Mouse (Mus musculus) lung, embryonic 16.5 days (tissue): Measurements from ENCODE around the gene Gm45837. TPM values are rescaled to one million over a fixed set of nuclear protein-coding genes. Genes with fewer than 3 reads are reported as not detected.

ENCODE experiments used
- ATAC-seq: fragments of 200-750 bp; cut with Nextera tagmentation; 2 replicates; pipeline ENCODE4 v1.8.0; 2017; ENCODE audit warnings: low read depth, mild to moderate bottlenecking, moderate library complexity
- H3K27ac ChIP-seq: fragments of 300-500 bp; sonication (generic); 2 replicates; pipeline ENCODE4 v1.5.1; 2014; ENCODE audit warnings: mild to moderate bottlenecking, control low read depth, low read length
- H3K27me3 ChIP-seq: fragments of 300-500 bp; sonication (generic); 2 replicates; pipeline ENCODE4 v1.6.1; 2014; ENCODE audit warnings: low read depth, low read length, mixed read lengths; ENCODE audit not compliant: control insufficient read depth, insufficient read depth
- H3K36me3 ChIP-seq: fragments of 300-500 bp; sonication (generic); 2 replicates; pipeline ENCODE4 v1.6.1; 2014; ENCODE audit warnings: low read length; ENCODE audit not compliant: control insufficient read depth, insufficient read depth
- H3K4me1 ChIP-seq: fragments of 300-500 bp; sonication (generic); replicated peaks from 2 replicates; pipeline ENCODE4 v1.6.1; 2014; ENCODE audit warnings: low read length, mixed read lengths; ENCODE audit not compliant: control insufficient read depth, insufficient read depth
- H3K4me2 ChIP-seq: fragments of 300-500 bp; sonication (generic); 2 replicates; pipeline ENCODE4 v1.6.1; 2014; ENCODE audit warnings: low read depth, low read length, control low read depth
- H3K4me3 ChIP-seq: fragments of 300-500 bp; sonication (generic); 2 replicates; pipeline ENCODE4 v1.5.1; 2014; ENCODE audit warnings: mild to moderate bottlenecking, low read length, control low read depth
- H3K9ac ChIP-seq: fragments of 300-500 bp; sonication (generic); 2 replicates; pipeline ENCODE4 v1.6.1; 2014; ENCODE audit warnings: low read length, control low read depth
- H3K9me3 ChIP-seq: fragments of 300-500 bp; sonication (generic); 2 replicates; pipeline ENCODE4 v1.6.1; 2016; ENCODE audit warnings: low read length; ENCODE audit not compliant: control insufficient read depth
- WGBS: fragments of 180-500 bp; shearing (Covaris S2); extraction: QIAGEN DNeasy Blood & Tissue Kit; methylation state at CpG from one replicate; pipeline ENCODE4 v1.1.7; 2014; 5-methylcytosine and 5-hydroxymethylcytosine counted together
- polyA plus RNA-seq: library from polyadenylated mRNA; unstranded; fragments of >200 nt; fragmentation: Nextera tagmentation; extraction: Ambion mirVana; gene quantifications from 2 replicates; pipeline ENCODE4 v1.2.1, GENCODE M21; 2015

Gene Gm45837
- polyA plus RNA-seq, 1 experiment from 2014 or later, result 2.4 TPM

- ATAC-seq, result 0 out of 2 replicates have a peak, but pooled peaks have one; percentile 23
- H3K4me2 ChIP-seq, result no peak overlapping the region
- H3K27ac ChIP-seq, result no peak overlapping the region
- H3K4me3 ChIP-seq, result no peak overlapping the region
- whole genome bisulfite sequencing, result 45% methylated on average over 3 of the region's 3 CpGs
- no peaks in the 10 kb centered on the region for H3K4me1 ChIP-seq
- H3K9ac ChIP-seq, result no peak overlapping the region
- H3K36me3 ChIP-seq, result no peaks in the 10 kb centered on the region
- H3K9me3 ChIP-seq, result no peaks in the 10 kb centered on the region
- no peaks in the 10 kb centered on the region; the same call in 1 of the 2 replicates for H3K27me3 ChIP-seq
These were observed 11.4 kb downstream of the Gm45837 start for GRCm38 (mm10) chr7:101422069-101422468.

- Histone ChIP-seq H3K9me3 (no peaks in the 10 kb centered on the region), H3K4me2 (no peak overlapping the region), H3K9ac (no peak overlapping the region), H3K27ac (no peak overlapping the region), H3K27me3 (no peaks in the 10 kb centered on the region; the same call in 1 of the 2 replicates), H3K36me3 (no peaks in the 10 kb centered on the region), H3K4me1 (no peaks in the 10 kb centered on the region), H3K4me3 (no peak overlapping the region)
- 80% methylated on average over 8 of the region's 8 CpGs for WGBS
- no peak for ATAC-seq
These were observed 12.0 kb downstream of the Gm45837 start for GRCm38 (mm10) chr7:101422646-101423045.

DNA sequence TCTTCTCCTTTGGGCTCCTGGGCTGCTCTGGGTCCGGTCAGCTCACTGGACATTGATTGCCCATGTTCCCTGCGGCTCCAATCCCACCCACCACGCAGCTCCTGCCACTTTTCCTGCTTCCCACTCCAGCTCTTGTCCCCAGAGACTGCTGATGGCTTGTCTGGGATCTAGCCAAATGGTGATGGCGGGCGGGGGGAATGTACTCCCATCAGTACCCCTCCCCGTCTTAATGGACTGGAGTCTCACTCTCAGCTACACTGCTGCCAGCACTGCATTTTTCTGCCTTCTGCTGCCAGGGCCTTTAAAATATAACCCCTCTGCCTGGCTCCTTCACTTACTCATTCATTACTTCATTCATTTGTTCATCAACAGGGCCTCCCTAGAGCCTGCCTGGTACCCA, 13.3 kb downstream of the Gm45837 start:
- no peak overlapping the region for H3K4me2 ChIP-seq
- 59% methylated on average over 6 of the region's 6 CpGs for WGBS
- ATAC-seq, result no peak
- H3K9me3 ChIP-seq, result no peaks in the 10 kb centered on the region
- H3K4me3 ChIP-seq, result no peak overlapping the region
- no peak overlapping the region for H3K9ac ChIP-seq
- no peak overlapping the region for H3K27ac ChIP-seq
- H3K36me3 ChIP-seq, result no peaks in the 10 kb centered on the region
- no peaks in the 10 kb centered on the region for H3K4me1 ChIP-seq
- H3K27me3 ChIP-seq, result no peaks in the 10 kb centered on the region

GRCm38 (mm10) chr7:101426692-101427091, 16.0 kb downstream of the Gm45837 start:
- Histone ChIP-seq H3K9me3 (no peaks in the 10 kb centered on the region), H3K9ac (no peak overlapping the region), H3K4me3 (no peak overlapping the region), H3K4me1 (no peaks in the 10 kb centered on the region), H3K4me2 (no peak overlapping the region), H3K36me3 (no peaks in the 10 kb centered on the region), H3K27me3 (no peaks in the 10 kb centered on the region), H3K27ac (no peak overlapping the region)
- 61% methylated on average over 8 of the region's 8 CpGs for WGBS
- no peak for ATAC-seq

- Histone ChIP-seq H3K27me3 (no peaks in the 10 kb centered on the region), H3K36me3 (no peaks in the 10 kb centered on the region), H3K27ac (no peak overlapping the region), H3K4me1 (no peaks in the 10 kb centered on the region), H3K4me2 (no peak overlapping the region), H3K4me3 (no peak overlapping the region), H3K9me3 (no peaks in the 10 kb centered on the region), H3K9ac (no peak overlapping the region)
- ATAC-seq, result no peak
- 15% methylated on average over 2 of the region's 2 CpGs for WGBS
These were observed 17.1 kb downstream of the Gm45837 start for GRCm38 (mm10) chr7:101427736-101428135.

DNA sequence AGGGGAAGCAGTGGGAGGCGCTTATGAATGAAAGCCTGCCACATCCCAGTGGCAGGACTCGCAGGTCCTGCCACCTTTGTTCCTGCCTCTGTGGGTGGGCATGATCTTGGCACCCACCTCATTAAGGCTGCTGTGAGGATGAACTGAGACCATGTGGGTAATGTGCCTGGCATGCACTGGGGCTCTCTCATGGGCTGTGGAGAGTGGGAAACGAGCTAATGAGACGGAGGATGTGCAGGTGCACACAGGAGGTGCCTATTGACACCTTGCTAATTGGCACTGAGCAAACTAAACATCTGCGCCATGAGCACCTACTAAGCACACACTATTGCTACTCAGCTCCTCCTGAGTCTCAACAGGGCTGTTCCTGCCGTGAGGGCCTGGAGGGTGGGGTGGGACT, 24.4 kb downstream of the Gm45837 start:
- Histone ChIP-seq H3K4me2 (no peak overlapping the region), H3K9ac (no peak overlapping the region), H3K36me3 (no peaks in the 10 kb centered on the region), H3K27ac (no peak overlapping the region), H3K4me1 (no peaks in the 10 kb centered on the region), H3K4me3 (no peak overlapping the region), H3K27me3 (no peaks in the 10 kb centered on the region), H3K9me3 (no peaks in the 10 kb centered on the region)
- no peak for ATAC-seq
- WGBS, result 47% methylated on average over 6 of the region's 6 CpGs

GRCm38 (mm10) chr7:101437876-101438275, 27.2 kb downstream of the Gm45837 start:
- no peaks in the 10 kb centered on the region for H3K27me3 ChIP-seq
- H3K27ac ChIP-seq, result no peak overlapping the region
- WGBS, result 9% methylated on average over 1 of the region's 1 CpGs
- H3K4me3 ChIP-seq, result no peak overlapping the region
- no peak for ATAC-seq
- H3K4me1 ChIP-seq, result no peaks in the 10 kb centered on the region
- H3K36me3 ChIP-seq, result no peaks in the 10 kb centered on the region
- no peak overlapping the region for H3K9ac ChIP-seq
- H3K9me3 ChIP-seq, result no peaks in the 10 kb centered on the region
- no peak overlapping the region for H3K4me2 ChIP-seq

GRCm38 (mm10) chr7:101443093-101443492, 32.4 kb downstream of the Gm45837 start:
- Histone ChIP-seq H3K27ac (no peak overlapping the region), H3K27me3 (no peaks in the 10 kb centered on the region), H3K4me3 (no peak overlapping the region), H3K9ac (no peak overlapping the region), H3K36me3 (no peaks in the 10 kb centered on the region), H3K4me2 (no peak overlapping the region), H3K4me1 (no peaks in the 10 kb centered on the region), H3K9me3 (no peaks in the 10 kb centered on the region)
- no peak for ATAC-seq
- whole genome bisulfite sequencing, result 64% methylated on average over 10 of the region's 10 CpGs

DNA sequence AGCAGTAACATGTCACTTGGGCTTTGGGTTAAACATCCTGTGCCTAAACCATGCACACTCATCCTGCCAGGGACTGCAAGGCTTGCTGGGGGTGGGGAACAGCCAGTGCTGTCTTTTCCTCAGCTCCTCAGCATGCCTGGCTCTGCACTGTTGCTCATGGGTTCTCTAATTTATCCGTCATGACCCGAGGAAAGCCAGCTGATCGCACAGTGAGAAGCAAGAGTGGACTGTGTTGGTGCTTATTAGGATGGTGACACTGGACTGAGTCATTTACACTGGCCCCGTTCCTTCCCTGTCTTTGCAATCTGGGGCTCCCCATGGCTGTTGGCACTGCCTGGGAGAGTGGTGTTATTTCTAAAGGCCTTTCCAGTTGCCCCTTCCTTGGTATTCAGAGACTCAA, 33.5 kb downstream of the Gm45837 start:
- H3K4me3 ChIP-seq, result no peak overlapping the region
- H3K36me3 ChIP-seq, result no peaks in the 10 kb centered on the region
- H3K27ac ChIP-seq, result no peak overlapping the region
- H3K4me2 ChIP-seq, result no peak overlapping the region
- no peak for ATAC-seq
- H3K9me3 ChIP-seq, result no peaks in the 10 kb centered on the region
- no peak overlapping the region for H3K9ac ChIP-seq
- H3K4me1 ChIP-seq, result no peaks in the 10 kb centered on the region
- WGBS, result 70% methylated on average over 4 of the region's 4 CpGs
- no peaks in the 10 kb centered on the region for H3K27me3 ChIP-seq

DNA sequence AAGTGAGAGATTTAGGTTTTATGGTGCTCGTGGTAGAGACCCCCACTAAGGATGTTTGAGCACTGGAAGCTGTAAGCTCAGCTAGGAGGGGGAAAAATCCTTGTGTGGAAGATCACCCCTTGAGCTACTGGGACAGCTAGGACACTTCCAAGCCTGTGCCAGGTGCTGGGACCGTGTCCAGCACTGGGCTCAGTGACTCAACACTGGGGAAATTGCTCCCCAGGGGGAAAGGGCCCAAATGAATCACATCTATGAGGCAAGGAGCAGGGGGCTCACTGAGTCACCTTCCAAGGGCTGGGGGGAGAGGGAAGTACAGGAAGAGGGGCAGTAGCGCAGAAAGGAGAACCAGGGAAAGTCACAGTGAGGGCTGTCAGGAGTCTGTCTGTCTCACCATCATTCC, 39.2 kb downstream of the Gm45837 start:
- peaks cover 3% of the 10 kb centered on the region; the same call in 1 of the 2 replicates for H3K4me1 ChIP-seq
- H3K36me3 ChIP-seq, result no peaks in the 10 kb centered on the region
- no peak for ATAC-seq
- no peak overlapping the region for H3K9ac ChIP-seq
- peaks cover 17% of the 10 kb centered on the region for H3K27me3 ChIP-seq
- H3K9me3 ChIP-seq, result no peaks in the 10 kb centered on the region
- H3K4me3 ChIP-seq, result no peak overlapping the region
- 27% methylated on average over 3 of the region's 3 CpGs for WGBS
- no peak overlapping the region for H3K4me2 ChIP-seq
- no peak overlapping the region for H3K27ac ChIP-seq
